Mouse (Mus musculus): Measurements from ENCODE around the gene Tspan18.

GRCm38 (mm10) chr2:93331121-93331520, 3.2 kb downstream of the Tspan18 start:
- TF ChIP-seq CTCF (IDR thresholded peaks at IDR 0.05; ENCODE audit: low read depth, low read length) (no peak), EP300 (IDR thresholded peaks at IDR 0.05; ENCODE audit: insufficient read depth, low read depth, low read length) (no peak)
